Mouse (Mus musculus): ENCODE data around the gene Senp5.
A peak's percentile ranks its signal among the peaks of the same experiment; 100 is the strongest.

DNA sequence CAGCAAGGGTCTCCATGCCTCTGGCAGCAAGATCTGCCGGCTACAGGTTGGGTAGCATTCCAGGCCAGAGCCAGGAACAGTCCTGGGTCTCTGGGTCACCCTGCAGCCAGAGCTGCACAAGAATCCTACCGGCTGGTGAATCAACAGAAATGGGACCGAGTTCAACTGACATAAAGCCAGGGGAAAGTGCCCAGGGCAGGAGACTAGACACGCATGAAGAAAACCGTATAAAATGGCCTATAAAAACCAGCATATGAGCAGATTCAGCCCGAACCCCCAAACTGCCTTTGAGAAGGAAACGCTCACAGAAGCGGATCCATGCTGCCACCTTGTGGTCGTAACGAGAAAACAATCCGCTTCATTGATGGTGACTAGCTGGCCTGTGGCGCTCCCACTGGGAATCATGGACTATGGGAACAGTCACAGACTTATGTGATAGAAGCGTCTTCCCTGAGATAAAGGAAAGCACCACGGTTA is 84.8 kb downstream of the Senp5 start:
- TF ChIP-seq CTCF (IDR thresholded peaks at IDR 0.05; ENCODE audit: insufficient read depth, low read depth, low read length) (peak; percentile 73), POLR2A (IDR thresholded peaks at IDR 0.05; ENCODE audit: insufficient read depth, low read depth, low read length) (no peak)
